Mouse (Mus musculus) heart, adult 11 months (tissue): Measurements from ENCODE around the gene Ehbp1l1.
A peak's percentile ranks its signal among the peaks of the same experiment; 100 is the strongest.

Experiments
- DNase-seq: peaks from one replicate; pipeline ENCODE4 v3.0.0; 2022

Ehbp1l1 gene

GRCm38 (mm10) chr19:5731264-5731978 is 5.3 kb upstream of the Ehbp1l1 start:
- DNase-seq: peak; percentile 99

- peak; percentile 92 for DNase-seq
Measured at GRCm38 (mm10) chr19:5730314-5731186, 4.4 kb upstream of the Ehbp1l1 start.

- DNase-seq: peak; percentile 99
Measured at GRCm38 (mm10) chr19:5729444-5729815, 3.3 kb upstream of the Ehbp1l1 start, which contains the start of gene Fam89b. Gene Fam89b, minus strand, starts transcription at chr19:5729653.

- peak; percentile 97 for DNase-seq
Measured at GRCm38 (mm10) chr19:5728631-5729443, 2.7 kb upstream of the Ehbp1l1 start.

- DNase-seq: peak; percentile 99
Measured at GRCm38 (mm10) chr19:5727701-5728100, 1.6 kb upstream of the Ehbp1l1 start.

- DNase-seq: peak; percentile 95
Measured at GRCm38 (mm10) chr19:5726961-5727578, 953 bp upstream of the Ehbp1l1 start.

GRCm38 (mm10) chr19:5725029-5725707 is 949 bp downstream of the Ehbp1l1 start:
- peak; percentile 99 for DNase-seq

- DNase-seq: peak; percentile 99
Measured at GRCm38 (mm10) chr19:5724549-5724941, 1.6 kb downstream of the Ehbp1l1 start.

GRCm38 (mm10) chr19:5723934-5724548 is 2.1 kb downstream of the Ehbp1l1 start:
- DNase-seq: peak; percentile 94

- peak; percentile 91 for DNase-seq
Measured at GRCm38 (mm10) chr19:5722848-5723425, 3.2 kb downstream of the Ehbp1l1 start.

- DNase-seq: peak; percentile 92
Measured at GRCm38 (mm10) chr19:5721233-5721632, 4.9 kb downstream of the Ehbp1l1 start.

- no peak for DNase-seq
Measured at GRCm38 (mm10) chr19:5716955-5717354, 9.2 kb downstream of the Ehbp1l1 start.

GRCm38 (mm10) chr19:5715793-5716688 is 10.1 kb downstream of the Ehbp1l1 start:
- DNase-seq: peak; percentile 92

GRCm38 (mm10) chr19:5713730-5714129 is 12.4 kb downstream of the Ehbp1l1 start:
- peak; percentile 99 for DNase-seq

- DNase-seq: peak; percentile 90
Measured at GRCm38 (mm10) chr19:5713255-5713654, 12.9 kb downstream of the Ehbp1l1 start.

- peak; percentile 96 for DNase-seq
Measured at GRCm38 (mm10) chr19:5711907-5712460, 14.1 kb downstream of the Ehbp1l1 start.

GRCm38 (mm10) chr19:5711218-5711617 is 14.9 kb downstream of the Ehbp1l1 start:
- DNase-seq: peak; percentile 96

GRCm38 (mm10) chr19:5710581-5710980 is 15.5 kb downstream of the Ehbp1l1 start:
- peak; percentile 91 for DNase-seq

GRCm38 (mm10) chr19:5710068-5710467 is 16.0 kb downstream of the Ehbp1l1 start:
- peak; percentile 87 for DNase-seq
